Mouse (Mus musculus) midbrain, embryonic 16.5 days (tissue): ENCODE results near the gene Gm5148. TPM values are rescaled to one million over a fixed set of nuclear protein-coding genes. Genes with fewer than 3 reads are reported as not detected.

Source experiments
- ATAC-seq: fragments of 200-750 bp; cut with Nextera tagmentation; 2 replicates; pipeline ENCODE4 v1.8.0; 2017; ENCODE audit warnings: moderate TSS enrichment
- H3K27ac ChIP-seq: fragments of 300-500 bp; sonication (generic); 2 replicates; pipeline ENCODE4 v1.5.1; 2014; ENCODE audit warnings: mild to moderate bottlenecking, low read length, mixed read lengths
- H3K27me3 ChIP-seq: fragments of 300-500 bp; sonication (generic); 2 replicates; pipeline ENCODE4 v1.6.1; 2014; ENCODE audit warnings: low read depth, low read length, mixed read lengths; ENCODE audit not compliant: control insufficient read depth, insufficient read depth
- H3K36me3 ChIP-seq: fragments of 300-500 bp; sonication (generic); 2 replicates; pipeline ENCODE4 v1.6.1; 2014; ENCODE audit warnings: mild to moderate bottlenecking, low read length, moderate library complexity, mixed read lengths; ENCODE audit not compliant: control insufficient read depth, insufficient read depth
- H3K4me1 ChIP-seq: fragments of 300-500 bp; sonication (generic); 2 replicates; pipeline ENCODE4 v1.6.1; 2014; ENCODE audit warnings: mild to moderate bottlenecking, low read length, mixed read lengths; ENCODE audit not compliant: control insufficient read depth, insufficient read depth
- H3K4me2 ChIP-seq: fragments of 300-500 bp; sonication (generic); 2 replicates; pipeline ENCODE4 v1.6.1; 2014; ENCODE audit warnings: mild to moderate bottlenecking, low read length, mixed read lengths
- H3K4me3 ChIP-seq: fragments of 300-500 bp; sonication (generic); 2 replicates; pipeline ENCODE4 v1.5.1; 2014; ENCODE audit warnings: low read depth, mild to moderate bottlenecking, low read length, moderate library complexity, mixed read lengths
- H3K9ac ChIP-seq: fragments of 300-500 bp; sonication (generic); 2 replicates; pipeline ENCODE4 v1.6.1; 2014; ENCODE audit warnings: low read depth, low read length, mixed read lengths
- H3K9me3 ChIP-seq: fragments of 300-500 bp; sonication (generic); replicated peaks from 2 replicates; pipeline ENCODE4 v1.6.1; 2014; ENCODE audit warnings: mild to moderate bottlenecking, low read length, mixed read lengths; ENCODE audit not compliant: control insufficient read depth, poor library complexity, severe bottlenecking
- whole genome bisulfite sequencing: fragments of 180-500 bp; shearing (Covaris S2); extraction: QIAGEN DNeasy Blood & Tissue Kit; methylation state at CpG from one replicate; pipeline ENCODE4 v1.1.7; 2014; 5-methylcytosine and 5-hydroxymethylcytosine counted together
- polyA plus RNA-seq: library from polyadenylated mRNA; unstranded; fragments of >200 nt; fragmentation: Nextera tagmentation; extraction: Ambion mirVana; gene quantifications from 2 replicates; pipeline ENCODE4 v1.2.1, GENCODE M21; 2015

The Gm5148 gene
- polyA plus RNA-seq, 1 experiment from 2014 or later: 16.2 TPM

DNA sequence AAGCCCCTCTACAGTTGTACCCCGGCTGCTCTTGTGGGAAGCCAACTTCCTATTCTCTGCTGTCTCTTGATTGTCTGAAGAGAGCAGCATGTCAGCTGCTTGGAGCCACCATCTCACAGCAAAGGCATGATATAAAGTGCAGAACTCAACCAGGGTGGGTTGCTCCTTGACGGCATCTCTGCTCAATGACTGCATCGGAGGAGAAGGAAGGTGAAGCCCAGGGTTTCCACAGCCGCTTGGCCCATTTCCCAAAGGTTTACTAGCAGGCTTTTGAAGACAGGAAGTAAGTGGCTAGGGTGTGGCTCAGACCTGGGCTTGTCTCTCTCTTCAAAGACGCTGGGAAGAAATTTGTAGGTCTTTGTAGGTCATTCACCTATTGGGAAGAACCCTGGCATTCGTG lies 36.6 kb upstream of the Gm5148 start:
- 86% methylated on average over 6 of the region's 6 CpGs for WGBS
- Histone ChIP-seq H3K4me1 (peaks cover 10% of the 10 kb centered on the region), H3K9ac (no peak overlapping the region), H3K36me3 (no peaks in the 10 kb centered on the region), H3K4me2 (no peak overlapping the region), H3K27ac (no peak overlapping the region), H3K4me3 (no peak overlapping the region), H3K27me3 (no peaks in the 10 kb centered on the region), H3K9me3 (no peaks in the 10 kb centered on the region; the same call in 1 of the 2 replicates)
- no peak for ATAC-seq

DNA sequence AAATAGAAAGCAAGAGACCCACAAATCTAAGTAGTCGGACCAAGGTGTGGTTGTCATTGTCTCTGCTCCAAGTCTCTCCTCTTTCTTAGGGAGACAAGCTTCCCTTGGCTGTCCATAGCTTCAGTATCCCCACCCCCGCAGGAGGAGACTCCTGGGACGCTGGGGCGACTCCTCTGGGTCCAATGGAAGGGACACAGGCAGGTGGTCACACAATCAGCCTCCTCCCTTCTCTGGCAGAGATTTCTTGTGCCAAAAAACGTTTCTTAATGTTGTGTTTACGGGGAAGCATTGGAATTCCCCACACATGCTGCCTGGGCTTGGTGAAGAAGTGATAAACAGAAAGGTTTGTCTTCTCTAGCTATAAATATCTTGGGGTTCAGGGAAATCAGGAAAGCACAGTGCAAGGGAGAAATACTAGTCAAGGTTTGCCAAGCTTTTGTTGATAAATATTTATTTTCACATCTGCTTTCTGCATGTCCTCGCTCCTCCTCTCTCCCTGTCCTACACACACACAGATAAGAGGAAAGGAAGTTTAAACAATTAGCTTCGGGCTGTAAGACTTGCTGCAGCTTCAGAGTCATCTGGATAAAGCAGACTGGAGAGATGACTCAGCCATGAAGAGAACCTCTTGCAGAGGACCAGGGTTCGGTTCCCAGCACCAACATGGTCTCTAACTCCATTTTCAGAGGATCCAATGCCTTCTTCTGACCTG lies 34.5 kb upstream of the Gm5148 start:
- H3K4me3 ChIP-seq: no peak overlapping the region
- no peaks in the 10 kb centered on the region for H3K36me3 ChIP-seq
- H3K27me3 ChIP-seq: no peaks in the 10 kb centered on the region
- peak overlapping the region; percentile 49 for H3K4me2 ChIP-seq
- H3K4me1 ChIP-seq: peaks cover 10% of the 10 kb centered on the region
- WGBS: 41% methylated on average over 9 of the region's 9 CpGs
- no peaks in the 10 kb centered on the region; the same call in 1 of the 2 replicates for H3K9me3 ChIP-seq
- H3K27ac ChIP-seq: peak overlapping the region; percentile 53
- no peak; the same call in 1 of the 2 replicates for ATAC-seq
- H3K9ac ChIP-seq: peak overlapping the region; percentile 30; the same call in 1 of the 2 replicates

DNA sequence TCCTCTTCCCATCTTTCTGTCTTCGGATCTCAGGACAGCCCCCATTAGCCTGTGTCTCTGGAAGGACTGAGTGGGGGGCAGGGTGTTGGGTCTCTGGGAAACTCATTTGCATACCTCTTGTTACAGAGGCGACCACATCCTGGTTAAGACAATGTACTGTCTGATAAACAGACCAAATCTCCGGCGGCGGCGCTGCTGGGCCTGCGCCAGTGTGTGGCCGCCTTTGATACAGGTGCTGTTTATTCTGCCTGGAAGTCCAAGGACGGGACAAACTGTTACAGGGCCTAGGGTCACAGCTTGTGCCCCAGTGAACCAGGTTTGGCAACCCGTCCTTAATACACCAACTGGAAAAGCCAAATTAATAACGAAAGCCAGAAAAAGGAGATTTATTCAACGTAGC lies 33.8 kb upstream of the Gm5148 start:
- Histone ChIP-seq H3K9me3 (no peaks in the 10 kb centered on the region; the same call in 1 of the 2 replicates), H3K4me2 (peak overlapping the region; percentile 49), H3K4me1 (peaks cover 10% of the 10 kb centered on the region), H3K4me3 (no peak overlapping the region), H3K27me3 (no peaks in the 10 kb centered on the region), H3K27ac (peak overlapping the region; percentile 53), H3K9ac (peak overlapping the region; percentile 30; the same call in 1 of the 2 replicates), H3K36me3 (no peaks in the 10 kb centered on the region)
- WGBS: 2% methylated on average over 12 of the region's 12 CpGs
- ATAC-seq: peak; percentile 86

DNA sequence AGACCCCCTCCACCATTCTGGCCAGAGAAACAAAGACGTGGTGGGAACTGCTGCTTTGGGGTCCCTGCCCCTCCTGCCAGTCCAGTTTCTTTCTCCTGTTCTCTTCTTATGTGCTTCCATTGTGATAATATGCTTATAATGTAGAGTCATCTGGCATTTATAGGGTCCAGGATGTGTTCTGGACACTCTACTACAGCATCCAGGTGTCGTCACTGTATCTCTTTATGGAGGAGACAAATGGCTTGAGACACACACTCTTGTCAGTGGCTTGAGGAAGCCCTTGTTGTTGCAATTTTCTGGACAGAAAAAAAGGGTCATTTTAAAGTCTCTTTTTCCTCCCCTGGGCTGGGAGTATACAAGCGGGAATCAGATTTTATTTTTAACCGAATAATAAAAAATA lies 33.3 kb upstream of the Gm5148 start:
- Histone ChIP-seq H3K4me2 (no peak overlapping the region), H3K36me3 (no peaks in the 10 kb centered on the region), H3K9ac (no peak overlapping the region), H3K9me3 (no peaks in the 10 kb centered on the region; the same call in 1 of the 2 replicates), H3K27me3 (no peaks in the 10 kb centered on the region), H3K4me3 (no peak overlapping the region), H3K27ac (no peak overlapping the region), H3K4me1 (peaks cover 10% of the 10 kb centered on the region)
- no peak for ATAC-seq
- 34% methylated on average over 4 of the region's 4 CpGs for WGBS

DNA sequence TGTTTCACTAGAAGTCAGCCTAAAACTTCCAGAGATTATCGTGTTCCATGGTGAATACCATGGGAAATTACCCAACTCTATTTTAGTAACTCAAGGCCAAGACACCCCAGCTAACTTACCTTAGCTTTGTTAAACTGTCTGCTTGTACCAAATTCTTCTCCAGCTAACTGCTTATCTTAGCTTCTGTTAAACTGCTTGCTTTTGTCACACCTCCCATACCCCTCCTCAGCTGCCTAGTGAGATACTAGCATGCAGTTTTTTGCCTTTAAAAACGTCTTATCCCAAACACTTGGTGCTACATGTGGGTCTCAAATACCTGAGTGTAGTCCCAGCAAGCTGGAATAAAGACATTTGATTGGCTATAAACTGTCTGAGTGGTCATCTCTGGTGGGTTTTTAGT lies 31.7 kb upstream of the Gm5148 start:
- Histone ChIP-seq H3K4me1 (peaks cover 10% of the 10 kb centered on the region), H3K27ac (no peak overlapping the region), H3K27me3 (no peaks in the 10 kb centered on the region), H3K9ac (no peak overlapping the region), H3K36me3 (no peaks in the 10 kb centered on the region), H3K4me3 (no peak overlapping the region), H3K4me2 (no peak overlapping the region), H3K9me3 (no peaks in the 10 kb centered on the region; the same call in 1 of the 2 replicates)
- ATAC-seq: no peak
- 62% methylated on average over 2 of the region's 2 CpGs for WGBS

DNA sequence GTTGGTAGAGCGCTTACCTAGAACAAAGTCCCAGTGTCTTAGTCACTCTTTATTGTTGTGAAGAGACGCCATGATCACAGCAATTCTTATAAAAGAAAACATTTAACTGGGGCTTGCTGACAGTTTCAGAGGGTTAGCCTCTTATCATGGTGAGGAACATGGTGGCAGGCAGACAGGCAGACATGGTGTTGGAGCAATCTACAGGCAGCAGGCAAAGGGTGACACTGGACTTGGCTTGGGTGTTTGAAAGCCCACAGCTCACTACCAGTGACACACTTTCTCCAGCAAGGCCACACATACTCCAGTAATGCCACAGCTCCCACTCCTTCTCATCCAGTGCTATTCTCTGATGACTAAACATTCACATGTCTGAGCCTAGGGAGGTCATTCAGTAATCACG lies 30.3 kb upstream of the Gm5148 start:
- H3K36me3 ChIP-seq: no peaks in the 10 kb centered on the region
- H3K4me3 ChIP-seq: no peak overlapping the region
- H3K4me1 ChIP-seq: peaks cover 10% of the 10 kb centered on the region
- no peaks in the 10 kb centered on the region for H3K27me3 ChIP-seq
- no peak overlapping the region for H3K27ac ChIP-seq
- no peak overlapping the region for H3K9ac ChIP-seq
- WGBS: 92% methylated on average over 3 of the region's 3 CpGs
- H3K4me2 ChIP-seq: no peak overlapping the region
- no peaks in the 10 kb centered on the region; the same call in 1 of the 2 replicates for H3K9me3 ChIP-seq
- no peak for ATAC-seq

DNA sequence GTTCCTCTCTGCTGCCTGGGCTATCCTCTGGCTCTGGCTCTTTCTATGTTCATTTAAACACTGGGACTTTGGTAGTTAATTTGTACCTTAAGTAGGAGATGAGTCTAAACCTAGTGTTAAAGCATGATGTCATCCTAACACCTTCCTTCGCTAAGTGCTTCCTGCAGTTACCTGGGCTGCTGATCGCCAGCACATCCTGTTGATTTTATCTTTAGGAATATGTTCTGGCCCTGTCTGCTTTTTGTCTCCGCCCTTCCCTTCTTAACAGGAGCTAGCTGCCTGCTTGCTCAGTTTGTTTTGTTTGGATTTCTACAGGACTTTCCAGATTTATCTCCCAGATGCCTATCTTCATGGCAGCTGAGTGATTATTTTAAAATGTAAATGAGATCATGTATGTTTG lies 28.9 kb upstream of the Gm5148 start:
- 84% methylated on average over 3 of the region's 3 CpGs for WGBS
- H3K9ac ChIP-seq: no peak overlapping the region
- H3K4me2 ChIP-seq: no peak overlapping the region
- peaks cover 4% of the 10 kb centered on the region for H3K4me1 ChIP-seq
- ATAC-seq: no peak
- no peak overlapping the region for H3K27ac ChIP-seq
- no peaks in the 10 kb centered on the region for H3K9me3 ChIP-seq
- no peaks in the 10 kb centered on the region for H3K27me3 ChIP-seq
- H3K36me3 ChIP-seq: no peaks in the 10 kb centered on the region
- H3K4me3 ChIP-seq: no peak overlapping the region

DNA sequence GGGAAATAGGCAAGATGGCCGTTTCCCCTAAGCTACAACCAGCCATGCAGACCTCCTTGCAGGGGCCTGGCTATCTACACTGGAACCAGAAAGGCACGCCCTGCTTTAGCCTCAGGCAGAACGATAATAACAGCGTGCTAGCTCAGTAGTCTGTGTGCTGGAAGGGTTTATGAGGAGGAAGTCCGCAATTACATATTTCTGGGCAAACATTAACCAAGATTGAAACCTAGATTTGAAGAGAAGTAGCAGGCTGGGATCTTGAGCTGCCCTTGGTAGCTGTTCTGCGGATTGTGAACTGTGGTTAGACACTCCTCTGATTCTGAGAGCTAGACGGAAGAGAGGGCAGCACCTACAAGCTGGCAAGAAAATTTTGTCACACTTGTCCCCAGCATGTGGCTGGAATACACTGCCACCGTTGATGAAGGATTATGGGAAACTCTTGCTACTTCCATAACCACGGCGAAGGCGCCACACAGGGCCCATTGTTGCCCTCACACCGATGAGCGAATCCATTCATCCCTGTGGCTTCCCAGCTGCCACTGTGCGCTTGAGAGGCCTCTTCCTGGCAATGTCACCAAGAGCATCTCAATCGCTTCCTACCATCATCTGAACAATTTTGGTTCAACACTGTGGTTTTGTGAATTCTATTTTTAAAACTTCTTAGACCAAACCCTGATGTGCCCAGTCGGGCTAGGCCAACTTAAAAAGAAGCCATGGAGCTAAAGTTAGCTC lies 23.9 kb upstream of the Gm5148 start:
- 84% methylated on average over 16 of the region's 16 CpGs for WGBS
- ATAC-seq: no peak
- Histone ChIP-seq H3K4me2 (no peak overlapping the region), H3K36me3 (no peaks in the 10 kb centered on the region), H3K27me3 (no peaks in the 10 kb centered on the region), H3K9ac (no peak overlapping the region), H3K27ac (no peak overlapping the region), H3K9me3 (no peaks in the 10 kb centered on the region), H3K4me3 (no peak overlapping the region), H3K4me1 (no peaks in the 10 kb centered on the region)
